Mouse (Mus musculus) ovary, adult 18-20 months (tissue): ENCODE measurements around the gene 1110051M20Rik.
A peak's percentile ranks its signal among the peaks of the same experiment; 100 is the strongest.

Experiments
- DNase-seq: peaks from one replicate; pipeline ENCODE4 v3.0.0; 2022; ENCODE audit warnings: low spot score, mixed read lengths

1110051M20Rik gene

DNA sequence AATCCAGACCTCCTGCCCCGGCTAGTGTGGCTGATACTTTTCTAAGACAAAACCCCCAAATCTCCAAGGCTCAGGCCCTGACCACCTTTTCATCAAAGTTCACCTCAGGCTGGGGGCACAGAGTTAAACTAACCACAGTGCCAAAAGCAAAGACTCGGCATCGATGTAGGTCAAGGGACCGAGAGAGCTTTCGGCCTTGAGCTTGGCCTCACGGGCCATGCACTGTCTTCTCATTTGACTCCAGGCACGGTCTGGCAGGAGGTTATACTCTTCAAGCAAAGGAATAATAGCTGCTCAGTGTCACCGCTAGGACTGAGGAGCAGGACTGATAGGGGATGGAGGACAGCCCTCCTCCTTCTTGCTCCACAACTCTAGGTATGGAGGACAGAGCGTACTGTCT, 138.6 kb downstream of the 1110051M20Rik start:
- no peak for DNase-seq

- no peak for DNase-seq
Measured at GRCm38 (mm10) chr2:91302845-91303244, 141.7 kb downstream of the 1110051M20Rik start.

GRCm38 (mm10) chr2:91301836-91302235, 142.7 kb downstream of the 1110051M20Rik start:
- DNase-seq = no peak

- no peak for DNase-seq
Measured at GRCm38 (mm10) chr2:91300784-91301183, 143.7 kb downstream of the 1110051M20Rik start.

GRCm38 (mm10) chr2:91299156-91299555, 145.3 kb downstream of the 1110051M20Rik start:
- DNase-seq = no peak

DNA sequence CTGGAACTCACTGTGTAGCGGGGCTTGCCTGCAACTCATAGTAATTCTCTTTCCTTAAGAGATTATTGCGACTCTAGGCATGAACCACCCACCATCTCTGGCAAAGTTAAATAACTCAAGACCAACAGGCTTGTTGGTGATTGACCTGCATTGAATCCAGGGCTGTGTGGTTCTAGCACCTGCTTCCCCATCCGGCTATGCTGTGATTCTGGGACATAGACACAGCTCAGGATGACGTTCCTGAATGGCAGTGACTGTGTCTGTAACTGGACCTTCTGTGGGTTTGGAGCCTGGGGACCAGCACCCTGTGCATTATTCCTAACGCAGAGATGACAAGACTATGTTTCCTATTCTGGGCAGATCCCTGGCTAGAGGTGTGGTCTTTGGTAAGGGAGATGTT, 148.6 kb downstream of the 1110051M20Rik start:
- no peak for DNase-seq

- DNase-seq = no peak
Measured at GRCm38 (mm10) chr2:91294226-91294625, 150.3 kb downstream of the 1110051M20Rik start.

DNA sequence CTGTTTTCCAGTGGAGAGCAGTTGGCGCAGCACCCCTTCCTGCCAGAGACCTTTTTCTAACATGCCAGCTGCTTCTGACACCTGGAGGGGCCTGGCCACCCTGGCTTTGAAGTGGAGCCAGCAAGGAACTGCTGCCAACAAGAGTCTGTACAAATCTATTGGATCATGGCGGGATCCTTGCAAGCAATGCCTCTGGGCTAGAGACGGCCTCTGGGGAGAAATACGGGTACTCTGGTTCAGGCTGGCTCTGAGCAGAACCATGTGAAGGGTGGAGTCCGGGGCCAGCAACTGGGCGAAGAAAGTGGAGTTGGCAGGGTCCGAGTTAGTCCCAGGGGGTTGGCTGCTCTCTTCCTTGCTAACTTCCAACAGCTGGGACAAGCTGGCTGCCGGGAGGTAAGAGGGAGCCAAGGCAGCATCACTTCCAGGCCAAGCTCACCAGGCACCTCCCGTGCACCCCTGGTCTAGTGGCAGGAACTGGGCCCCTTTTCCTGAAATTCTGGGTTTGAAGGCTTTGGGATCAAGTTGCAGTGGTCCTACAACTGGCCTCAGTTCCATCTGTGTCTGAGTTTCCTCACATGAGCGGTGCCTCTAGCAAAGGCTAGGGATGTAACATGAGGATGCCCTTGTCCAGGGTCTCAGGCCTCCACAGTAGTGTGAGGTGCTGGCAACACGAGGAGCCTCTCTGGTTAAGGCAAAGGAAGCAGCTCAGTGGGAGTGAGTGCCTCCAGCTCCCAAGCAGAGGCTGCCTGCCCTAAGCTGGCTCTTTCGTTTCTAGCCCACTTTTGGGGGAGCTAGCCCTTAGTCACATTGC, 153.1 kb downstream of the 1110051M20Rik start:
- DNase-seq = no peak

DNA sequence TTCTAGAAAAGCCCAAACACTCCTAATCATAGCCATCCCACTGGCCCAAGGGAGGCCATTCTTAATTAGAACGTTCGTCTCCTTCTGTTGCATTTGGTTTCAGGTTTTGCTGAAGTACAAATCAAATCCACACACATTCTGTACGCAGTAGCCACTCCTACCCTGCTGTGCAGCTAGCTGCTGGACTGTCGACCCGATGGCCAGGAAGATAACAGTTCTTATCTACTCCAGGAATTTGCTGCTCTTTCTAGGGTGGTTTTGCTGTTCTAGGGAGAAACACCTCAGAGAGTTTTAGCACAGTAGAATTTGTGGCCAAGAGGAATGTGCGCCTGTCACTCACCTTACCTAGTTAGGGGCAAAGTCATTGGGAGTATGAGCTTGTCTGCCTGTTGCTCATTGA, 156.9 kb downstream of the 1110051M20Rik start:
- DNase-seq = no peak

- DNase-seq = no peak
Measured at GRCm38 (mm10) chr2:91285885-91286505, 158.5 kb downstream of the 1110051M20Rik start.

GRCm38 (mm10) chr2:91284375-91285199, 159.9 kb downstream of the 1110051M20Rik start:
- DNase-seq = no peak

- DNase-seq = no peak
Measured at GRCm38 (mm10) chr2:91283972-91284371, 160.5 kb downstream of the 1110051M20Rik start.

DNA sequence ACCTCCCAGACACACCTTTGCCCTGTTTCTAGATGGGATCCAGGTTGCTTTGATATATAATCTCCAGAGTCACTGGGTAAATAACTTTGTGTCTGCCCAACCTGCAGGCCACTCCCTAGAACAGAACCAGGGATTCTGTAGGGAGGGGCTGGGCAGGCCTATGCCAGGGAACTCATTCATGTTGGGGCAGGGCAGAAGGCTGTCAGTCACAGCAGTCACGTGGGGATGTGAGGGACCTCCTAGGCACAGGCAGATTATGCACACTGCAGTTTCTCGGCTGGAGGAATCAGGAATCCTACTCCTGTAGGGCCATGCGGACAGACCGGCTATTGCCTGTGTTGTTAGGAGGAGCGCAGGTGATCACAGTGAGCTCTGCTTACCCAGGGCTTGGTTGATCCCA, 163.1 kb downstream of the 1110051M20Rik start:
- DNase-seq = no peak

DNA sequence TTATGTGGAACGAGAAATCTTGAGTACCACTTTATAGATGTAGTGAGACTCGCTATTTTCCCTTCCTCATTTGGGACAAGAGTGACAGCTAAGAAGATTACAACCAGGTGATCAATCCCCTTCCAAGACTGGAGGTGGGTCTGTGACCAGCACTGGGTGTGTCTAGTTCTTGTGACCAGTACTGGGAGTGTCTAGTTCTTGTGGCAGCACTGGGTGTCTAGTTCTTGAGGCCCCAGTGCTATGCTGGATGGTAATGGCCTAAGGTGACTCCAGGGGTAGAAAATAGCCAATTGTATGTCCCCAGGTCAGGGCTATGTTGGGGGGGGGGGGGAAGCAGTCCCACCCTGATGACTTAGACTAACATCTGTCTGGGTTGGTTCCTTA, 165.1 kb downstream of the 1110051M20Rik start:
- DNase-seq = no peak

DNA sequence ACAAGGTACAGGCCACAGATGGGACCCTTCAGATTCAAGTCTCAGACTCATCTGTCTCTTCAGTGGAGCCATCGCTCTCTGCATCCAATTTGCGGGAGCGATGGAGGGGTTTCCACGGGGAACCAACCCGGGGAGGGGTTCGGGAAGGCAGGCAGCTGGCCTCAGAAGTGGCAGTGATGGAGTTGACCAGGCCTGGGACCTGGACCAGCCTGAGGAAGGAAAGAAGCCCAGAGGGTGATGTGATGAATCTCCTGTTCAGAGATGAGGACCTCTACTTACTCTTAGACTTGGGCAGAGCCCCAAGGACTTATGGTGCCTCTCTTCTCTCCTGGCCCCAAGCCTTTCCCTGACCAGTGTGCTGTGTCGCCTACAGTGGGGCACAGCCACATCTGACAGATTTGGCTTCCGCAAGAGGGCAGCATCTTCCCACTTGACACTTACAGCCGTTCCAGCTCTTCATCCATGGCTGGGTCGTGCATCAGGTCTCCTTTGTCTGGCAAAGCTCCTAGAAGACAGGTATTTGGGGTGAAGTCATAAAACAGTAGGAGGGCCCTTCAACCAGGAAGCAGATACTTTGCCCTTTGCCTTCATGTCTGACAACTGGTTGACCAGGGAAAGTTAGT, 165.6 kb downstream of the 1110051M20Rik start:
- DNase-seq = no peak

DNA sequence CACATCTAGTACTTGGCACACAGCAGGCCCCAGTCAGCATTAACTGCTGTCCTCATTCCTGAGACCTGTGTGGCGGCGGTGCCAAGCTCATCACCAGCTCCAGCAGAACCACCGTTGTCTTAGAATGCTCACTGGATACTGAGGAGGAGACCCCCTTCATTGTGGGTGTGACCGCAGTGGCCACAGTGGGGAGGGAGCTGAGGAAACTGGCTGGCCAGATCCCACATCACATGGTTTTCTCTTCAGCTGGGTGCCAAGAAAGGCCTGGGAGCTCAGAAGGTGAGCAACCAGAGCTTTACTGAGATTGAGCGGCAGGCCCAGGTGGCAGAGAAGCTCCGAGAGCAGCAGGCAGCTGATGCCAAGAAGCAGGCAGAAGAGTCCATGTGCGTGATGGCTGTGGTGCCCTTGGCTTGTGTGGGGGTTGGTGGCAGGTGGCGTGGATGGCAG, 174.8 kb downstream of the 1110051M20Rik start:
- DNase-seq = no peak

DNA sequence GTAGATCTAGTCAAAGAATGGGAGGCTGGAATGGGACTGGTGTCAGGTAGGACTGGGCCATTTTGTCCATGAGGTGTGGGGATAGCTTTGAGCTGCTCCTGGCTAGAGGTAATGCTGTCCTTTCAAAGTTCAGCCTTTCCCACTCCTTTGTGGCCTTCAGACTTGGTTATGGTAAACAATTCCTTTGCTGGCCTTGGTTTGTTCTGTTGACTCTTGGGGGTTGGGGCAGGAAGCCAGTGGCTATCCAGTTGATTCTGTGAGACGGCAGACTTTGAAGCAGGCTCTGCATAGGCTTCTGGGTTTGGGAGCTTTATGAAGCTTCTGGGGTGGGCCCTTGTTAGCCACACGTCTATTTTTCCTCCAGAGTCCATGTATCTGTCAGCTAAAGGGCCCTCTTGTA, 175.8 kb downstream of the 1110051M20Rik start:
- peak; percentile 60 for DNase-seq

DNA sequence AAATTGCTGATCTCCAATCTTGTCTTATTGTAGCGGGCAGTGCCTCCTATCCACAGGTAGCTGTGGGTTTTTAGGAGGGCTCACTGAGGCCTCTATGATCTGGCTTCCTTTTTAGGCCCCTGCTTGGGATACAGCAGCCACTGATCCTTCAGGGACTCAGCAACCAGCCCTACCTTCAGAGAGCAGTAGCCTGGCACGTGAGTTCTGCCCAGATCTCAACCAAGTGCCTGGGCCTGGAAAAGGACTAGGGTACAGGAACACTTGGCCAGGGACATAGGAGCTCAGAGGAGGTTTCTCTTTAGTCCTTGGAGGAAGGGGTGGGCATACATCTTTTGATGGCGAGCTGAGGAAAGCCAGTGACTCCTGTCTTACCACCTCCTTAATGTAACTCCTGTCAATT, 176.5 kb downstream of the 1110051M20Rik start:
- DNase-seq = no peak

DNA sequence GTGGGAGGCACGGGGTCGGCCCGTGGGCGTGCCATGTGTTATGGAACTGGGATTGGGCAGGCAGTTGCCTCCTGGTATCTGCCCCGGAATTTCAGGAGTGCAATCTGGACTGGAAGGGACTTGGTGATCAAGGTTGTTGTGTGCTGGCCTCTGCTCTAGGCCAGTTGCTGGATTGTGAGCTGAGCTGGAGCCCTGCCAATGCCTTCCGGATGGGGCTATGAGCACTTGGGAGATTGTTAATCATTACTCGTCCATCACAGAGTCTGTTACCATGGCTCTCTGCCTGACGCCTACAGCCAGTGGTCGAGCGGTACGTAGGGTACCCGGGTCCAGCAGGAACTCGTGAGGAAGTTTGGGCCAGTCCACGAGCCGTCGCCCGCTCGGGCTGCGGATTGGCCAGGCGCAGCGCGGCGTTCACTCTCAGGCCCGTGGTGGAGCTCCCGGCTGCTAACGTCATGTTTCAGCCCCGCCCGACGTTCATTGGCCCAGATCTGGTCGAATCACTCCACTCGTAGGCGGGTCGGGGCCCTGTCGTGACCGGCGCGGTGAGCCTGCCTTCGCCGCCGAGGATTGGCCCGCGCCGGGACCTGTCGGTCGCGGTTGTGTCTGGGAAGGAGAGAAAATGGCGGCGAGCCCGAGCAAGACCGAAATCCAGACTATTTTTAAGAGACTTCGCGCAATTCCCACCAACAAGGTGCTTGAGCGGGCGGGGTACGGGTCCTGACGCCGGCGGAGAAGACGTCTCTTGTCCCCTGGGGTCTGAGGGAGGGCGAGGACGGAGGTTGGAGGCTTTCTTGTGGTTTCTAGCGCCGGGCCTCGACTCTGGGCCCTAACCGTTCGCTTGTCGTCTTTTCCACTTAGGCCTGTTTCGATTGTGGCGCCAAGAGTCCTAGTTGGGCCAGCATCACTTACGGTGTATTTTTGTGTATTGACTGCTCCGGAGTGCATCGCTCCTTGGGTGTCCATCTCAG, 179.5 kb downstream of the 1110051M20Rik start, which contains the start of gene Arfgap2:
TSS of gene Arfgap2 (plus strand) at position 264 of the 971 bp plus-strand sequence.
- DNase-seq = peak; percentile 98

DNA sequence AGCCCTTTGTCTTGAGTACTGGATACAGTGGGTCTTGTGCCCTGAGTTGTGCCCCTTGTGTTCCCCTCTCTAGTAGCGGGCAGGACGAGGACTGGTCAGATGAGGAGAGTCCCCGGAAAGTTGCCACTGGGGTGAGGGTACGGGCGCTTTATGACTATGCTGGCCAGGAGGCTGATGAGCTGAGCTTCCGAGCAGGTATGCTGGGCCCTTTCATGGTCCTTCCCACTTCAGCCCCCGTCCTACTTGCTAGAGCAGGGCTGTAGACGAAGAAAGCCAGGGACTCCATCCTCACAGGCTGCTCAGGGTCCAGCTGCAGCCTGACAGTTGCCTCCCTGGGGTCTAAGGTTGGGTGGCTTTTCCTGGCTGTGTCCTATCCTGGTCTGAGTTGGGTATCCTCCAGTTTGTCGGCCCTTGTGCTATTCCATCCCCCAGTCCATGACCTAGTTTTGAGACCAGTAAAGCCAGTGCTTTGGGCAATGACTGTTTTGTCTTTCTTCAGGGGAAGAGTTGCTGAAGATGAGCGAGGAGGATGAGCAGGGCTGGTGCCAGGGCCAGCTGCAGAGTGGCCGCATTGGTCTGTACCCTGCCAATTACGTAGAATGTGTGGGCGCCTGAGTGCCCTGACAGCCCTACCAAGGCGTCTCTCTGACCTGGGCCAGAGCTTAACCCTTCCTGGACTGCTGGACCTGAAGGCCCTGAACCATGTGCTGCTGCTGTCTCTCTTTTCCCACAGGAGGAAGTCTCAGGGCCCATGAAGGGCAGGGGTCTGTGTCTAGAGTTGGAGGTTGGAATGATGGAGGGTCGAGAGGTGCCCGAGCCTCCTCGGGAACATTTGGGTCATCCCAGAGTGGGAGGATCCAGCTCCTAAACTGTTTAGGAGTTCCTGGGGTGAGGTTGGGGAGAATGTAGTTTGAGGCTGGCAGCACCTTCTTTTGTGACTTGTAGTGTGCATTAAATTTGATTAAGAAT, 180.5 kb downstream of the 1110051M20Rik start:
- no peak for DNase-seq
